Mouse (Mus musculus) midbrain, embryonic 10.5 days (tissue): ENCODE measurements around the gene Smap1. TPM values are rescaled to one million over a fixed set of nuclear protein-coding genes. Genes with fewer than 3 reads are reported as not detected.

ENCODE experiments used
- DNase-seq: peaks from one replicate; pipeline ENCODE4 v3.0.0-alpha.2; 2017; ENCODE audit warnings: low spot score
- H3K27ac ChIP-seq: fragments of 300-500 bp; sonication (generic); replicated peaks from 2 replicates; pipeline ENCODE4 v1.5.1; 2016; ENCODE audit warnings: mild to moderate bottlenecking
- H3K27me3 ChIP-seq: fragments of 300-500 bp; sonication (generic); 2 replicates; pipeline ENCODE4 v1.6.1; 2016; ENCODE audit warnings: low read depth, mild to moderate bottlenecking; ENCODE audit not compliant: poor library complexity, severe bottlenecking
- H3K36me3 ChIP-seq: fragments of 300-500 bp; sonication (generic); 2 replicates; pipeline ENCODE4 v1.6.1; 2016; ENCODE audit warnings: mild to moderate bottlenecking, moderate library complexity
- H3K4me1 ChIP-seq: fragments of 300-500 bp; sonication (generic); 2 replicates; pipeline ENCODE4 v1.6.1; 2016
- H3K4me3 ChIP-seq: fragments of 300-500 bp; sonication (generic); 2 replicates; pipeline ENCODE4 v1.5.1; 2016; ENCODE audit warnings: mild to moderate bottlenecking, moderate library complexity
- H3K9me3 ChIP-seq: fragments of 300-500 bp; sonication (generic); replicated peaks from 2 replicates; pipeline ENCODE4 v1.6.1; 2016; ENCODE audit warnings: mild to moderate bottlenecking
- WGBS: fragments of 180-500 bp; shearing (Covaris S2); methylation state at CpG from one replicate; pipeline ENCODE4 v1.1.7; 2016; 5-methylcytosine and 5-hydroxymethylcytosine counted together
- polyA plus RNA-seq: library from polyadenylated mRNA; unstranded; fragments of >200 nt; fragmentation: Nextera tagmentation; extraction: Ambion mirVana; gene quantifications from 2 replicates; pipeline ENCODE4 v1.2.1, GENCODE M21; 2016

The Smap1 gene
- polyA plus RNA-seq, 1 experiment from 2014 or later = 29.9 TPM

- 92% methylated on average over 10 of the region's 10 CpGs for WGBS
- H3K36me3 ChIP-seq = peaks cover 55% of the 10 kb centered on the region
Measured at GRCm38 (mm10) chr1:23846044-23846680, 76.0 kb downstream of the Smap1 start.

GRCm38 (mm10) chr1:23845007-23845406 is 77.1 kb downstream of the Smap1 start:
- H3K36me3 ChIP-seq = peaks cover 55% of the 10 kb centered on the region
- no peaks in the 10 kb centered on the region for H3K9me3 ChIP-seq
- H3K27me3 ChIP-seq = no peaks in the 10 kb centered on the region
- no peak overlapping the region for H3K27ac ChIP-seq
- H3K4me3 ChIP-seq = no peak overlapping the region
- 94% methylated on average over 10 of the region's 10 CpGs for WGBS
- H3K4me1 ChIP-seq = no peaks in the 10 kb centered on the region
- DNase-seq = no peak

More at GRCm38 (mm10) chr1:23846044-23846680, 76.0 kb downstream of the Smap1 start:
- no peaks in the 10 kb centered on the region for H3K9me3 ChIP-seq
- no peaks in the 10 kb centered on the region for H3K27me3 ChIP-seq
- H3K4me1 ChIP-seq = no peaks in the 10 kb centered on the region
- no peak overlapping the region for H3K27ac ChIP-seq
- H3K4me3 ChIP-seq = no peak overlapping the region
- DNase-seq = no peak

GRCm38 (mm10) chr1:23843790-23844189 is 78.3 kb downstream of the Smap1 start:
- DNase-seq = no peak
- no peak overlapping the region for H3K27ac ChIP-seq
- no peak overlapping the region for H3K4me3 ChIP-seq
- H3K36me3 ChIP-seq = peaks cover 50% of the 10 kb centered on the region
- H3K27me3 ChIP-seq = no peaks in the 10 kb centered on the region
- 93% methylated on average over 7 of the region's 7 CpGs for WGBS
- H3K4me1 ChIP-seq = no peaks in the 10 kb centered on the region
- H3K9me3 ChIP-seq = no peaks in the 10 kb centered on the region

- 76% methylated on average over 3 of the region's 3 CpGs for WGBS
- Histone ChIP-seq H3K36me3 (peaks cover 38% of the 10 kb centered on the region), H3K27ac (no peak overlapping the region), H3K9me3 (no peaks in the 10 kb centered on the region), H3K4me3 (no peak overlapping the region), H3K4me1 (no peaks in the 10 kb centered on the region), H3K27me3 (no peaks in the 10 kb centered on the region)
- no peak for DNase-seq
Measured at GRCm38 (mm10) chr1:23842629-23843028, 79.5 kb downstream of the Smap1 start.

GRCm38 (mm10) chr1:23840924-23841323 is 81.2 kb downstream of the Smap1 start:
- Histone ChIP-seq H3K27ac (no peak overlapping the region), H3K9me3 (no peaks in the 10 kb centered on the region), H3K4me1 (no peaks in the 10 kb centered on the region), H3K4me3 (no peak overlapping the region), H3K36me3 (peaks cover 25% of the 10 kb centered on the region), H3K27me3 (no peaks in the 10 kb centered on the region)
- DNase-seq = no peak

- WGBS = 87% methylated on average over 4 of the region's 4 CpGs
- no peaks in the 10 kb centered on the region for H3K27me3 ChIP-seq
Measured at GRCm38 (mm10) chr1:23836630-23837029, 85.5 kb downstream of the Smap1 start.

GRCm38 (mm10) chr1:23834819-23835218 is 87.3 kb downstream of the Smap1 start:
- H3K4me3 ChIP-seq = no peak overlapping the region
- no peak overlapping the region for H3K27ac ChIP-seq
- H3K4me1 ChIP-seq = peaks cover 5% of the 10 kb centered on the region
- no peak for DNase-seq
- 71% methylated on average over 9 of the region's 9 CpGs for WGBS
- H3K9me3 ChIP-seq = no peaks in the 10 kb centered on the region
- no peaks in the 10 kb centered on the region for H3K36me3 ChIP-seq
- no peaks in the 10 kb centered on the region for H3K27me3 ChIP-seq

More at GRCm38 (mm10) chr1:23836630-23837029, 85.5 kb downstream of the Smap1 start:
- H3K4me1 ChIP-seq = peaks cover 5% of the 10 kb centered on the region
- H3K9me3 ChIP-seq = no peaks in the 10 kb centered on the region
- H3K27ac ChIP-seq = no peak overlapping the region
- H3K36me3 ChIP-seq = no peaks in the 10 kb centered on the region
- DNase-seq = no peak
- H3K4me3 ChIP-seq = no peak overlapping the region

- 88% methylated on average over 7 of the region's 7 CpGs for WGBS
- no peak for DNase-seq
- no peaks in the 10 kb centered on the region for H3K9me3 ChIP-seq
- H3K27me3 ChIP-seq = no peaks in the 10 kb centered on the region
- H3K36me3 ChIP-seq = no peaks in the 10 kb centered on the region
- peaks cover 5% of the 10 kb centered on the region for H3K4me1 ChIP-seq
- H3K4me3 ChIP-seq = no peak overlapping the region
- H3K27ac ChIP-seq = no peak overlapping the region
Measured at GRCm38 (mm10) chr1:23834246-23834645, 87.9 kb downstream of the Smap1 start.

- H3K27ac ChIP-seq = no peak overlapping the region
- H3K4me1 ChIP-seq = no peaks in the 10 kb centered on the region
- DNase-seq = peak; percentile 44
- H3K36me3 ChIP-seq = no peaks in the 10 kb centered on the region
- no peak overlapping the region for H3K4me3 ChIP-seq
- WGBS = 52% methylated on average over 13 of the region's 13 CpGs
- no peaks in the 10 kb centered on the region for H3K9me3 ChIP-seq
- no peaks in the 10 kb centered on the region for H3K27me3 ChIP-seq
Measured at GRCm38 (mm10) chr1:23826887-23827758, 95.0 kb downstream of the Smap1 start.

- H3K36me3 ChIP-seq = no peaks in the 10 kb centered on the region
- no peaks in the 10 kb centered on the region for H3K4me1 ChIP-seq
- WGBS = 88% methylated on average over 5 of the region's 5 CpGs
- no peak for DNase-seq
- H3K9me3 ChIP-seq = no peaks in the 10 kb centered on the region
- no peak overlapping the region for H3K4me3 ChIP-seq
- H3K27ac ChIP-seq = no peak overlapping the region
- H3K27me3 ChIP-seq = no peaks in the 10 kb centered on the region
Measured at GRCm38 (mm10) chr1:23821615-23822014, 100.5 kb downstream of the Smap1 start.

GRCm38 (mm10) chr1:23798306-23798705 is 123.8 kb downstream of the Smap1 start:
- no peaks in the 10 kb centered on the region for H3K27me3 ChIP-seq
- H3K4me1 ChIP-seq = no peaks in the 10 kb centered on the region
- DNase-seq = no peak
- no peaks in the 10 kb centered on the region for H3K36me3 ChIP-seq
- 90% methylated on average over 9 of the region's 9 CpGs for WGBS
- H3K27ac ChIP-seq = no peak overlapping the region
- H3K9me3 ChIP-seq = no peaks in the 10 kb centered on the region
- no peak overlapping the region for H3K4me3 ChIP-seq
